Mouse (Mus musculus) frontal cortex, postnatal 25 days (tissue): ENCODE data around the gene Gna11.

Source experiments
- DNase-seq, 2 experiments: peaks; one replicate each; pipeline ENCODE4 v3.0.0; 2022; ENCODE audit warnings: low spot score in 2 of 2

Gene Gna11

DNA sequence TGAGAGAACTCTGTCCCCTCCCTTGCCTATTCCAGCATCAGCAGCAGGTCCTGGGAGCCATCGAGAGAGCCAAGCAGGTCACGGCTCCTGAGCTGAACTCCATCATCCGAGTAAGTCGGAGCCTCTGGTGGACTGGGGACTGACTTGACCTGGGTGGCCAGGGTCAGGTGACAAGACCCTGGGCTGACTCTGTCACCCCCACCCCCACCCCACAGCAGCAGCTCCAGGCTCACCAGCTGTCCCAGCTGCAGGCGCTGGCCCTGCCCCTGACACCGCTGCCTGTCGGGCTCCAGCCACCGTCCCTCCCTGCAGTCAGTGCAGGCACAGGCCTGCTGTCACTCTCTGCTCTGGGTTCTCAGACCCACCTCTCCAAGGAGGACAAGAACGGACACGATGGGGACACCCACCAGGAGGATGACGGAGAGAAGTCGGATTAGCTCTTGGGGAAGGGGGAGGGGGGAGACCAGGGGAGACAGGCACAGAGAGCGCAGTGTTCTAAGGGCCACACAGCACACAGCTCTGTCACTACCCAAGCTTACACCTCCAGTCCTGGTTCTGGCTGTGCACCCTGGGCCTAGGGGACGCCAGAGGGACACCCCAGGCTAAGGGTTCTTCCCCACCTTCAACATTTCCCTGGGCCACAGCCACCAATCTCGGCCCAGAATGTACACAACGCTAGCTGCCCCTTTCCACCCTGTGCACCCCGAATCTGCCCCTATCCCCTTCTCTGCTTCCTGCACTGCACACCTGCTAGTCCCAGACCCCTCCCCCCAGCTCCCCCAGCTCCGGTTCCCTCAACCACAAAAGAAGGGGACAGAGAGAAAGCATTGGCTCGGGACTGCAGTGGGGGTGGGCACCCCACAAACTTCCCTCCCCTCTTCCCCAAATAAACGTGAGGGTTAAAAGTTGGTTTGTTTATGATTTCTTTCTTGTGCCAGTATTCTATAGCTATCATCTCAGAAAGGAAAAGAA, 20.6 kb upstream of the Gna11 start:
- DNase-seq: no peak

DNA sequence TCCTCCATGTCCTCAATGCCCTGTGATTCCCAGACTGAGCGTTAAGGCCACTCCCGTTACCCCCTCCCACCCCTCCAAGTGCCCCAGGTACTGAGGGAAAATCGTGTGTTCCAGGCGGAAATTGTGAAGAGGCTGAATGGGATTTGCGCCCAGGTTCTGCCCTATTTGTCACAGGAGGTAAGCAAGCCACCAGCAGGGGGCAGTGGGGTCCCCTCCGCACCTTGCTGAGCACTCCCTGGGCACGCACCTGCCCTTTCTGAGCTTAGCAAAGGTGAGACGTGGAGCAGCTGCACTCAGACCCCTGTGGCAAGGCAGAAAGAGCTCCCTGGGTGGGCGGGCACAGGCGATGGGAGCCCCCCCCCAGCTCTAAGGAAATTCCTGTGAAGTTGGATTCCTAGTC, 19.7 kb upstream of the Gna11 start:
- DNase-seq: no peak

DNA sequence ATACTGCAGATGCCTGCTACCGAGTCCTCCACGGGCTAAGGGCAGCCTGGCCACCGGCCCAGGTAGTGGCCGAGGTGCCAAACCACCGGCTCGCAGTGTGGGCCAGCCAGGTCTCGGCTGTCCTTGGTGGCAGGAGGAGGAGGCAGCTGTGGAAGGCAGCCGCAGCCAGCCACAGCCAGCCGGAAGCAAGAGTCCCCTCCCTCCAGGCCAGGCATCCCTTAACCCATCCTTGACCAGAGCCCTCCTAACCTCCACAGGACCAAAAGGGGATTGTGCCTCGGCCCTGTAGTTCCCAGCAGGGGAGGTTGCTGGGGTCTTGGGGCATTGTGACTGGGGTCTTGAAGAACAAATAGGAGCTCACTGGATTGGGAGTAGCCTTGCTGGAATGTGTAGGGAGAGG, 19.2 kb upstream of the Gna11 start:
- DNase-seq: no peak

DNA sequence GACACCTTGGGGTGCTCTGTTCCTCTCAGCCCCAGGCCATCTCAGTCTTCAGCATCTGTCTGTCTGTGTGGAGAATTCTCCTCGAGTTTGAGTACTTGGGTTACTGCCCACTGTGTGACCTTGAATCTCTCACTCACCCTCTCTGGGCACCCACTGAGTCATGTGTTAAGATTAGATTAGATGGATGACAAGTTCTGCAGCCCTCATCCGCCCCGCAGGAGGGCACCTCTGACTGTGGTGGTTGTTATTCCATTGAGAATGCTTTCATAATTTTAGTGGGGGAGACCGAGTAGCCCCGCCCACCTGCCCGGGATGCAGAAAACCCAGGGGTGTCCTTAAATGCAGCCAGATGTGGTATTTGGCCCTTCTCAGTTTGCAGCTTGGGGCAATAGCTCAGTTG, 18.5 kb upstream of the Gna11 start:
- no peak for DNase-seq

DNA sequence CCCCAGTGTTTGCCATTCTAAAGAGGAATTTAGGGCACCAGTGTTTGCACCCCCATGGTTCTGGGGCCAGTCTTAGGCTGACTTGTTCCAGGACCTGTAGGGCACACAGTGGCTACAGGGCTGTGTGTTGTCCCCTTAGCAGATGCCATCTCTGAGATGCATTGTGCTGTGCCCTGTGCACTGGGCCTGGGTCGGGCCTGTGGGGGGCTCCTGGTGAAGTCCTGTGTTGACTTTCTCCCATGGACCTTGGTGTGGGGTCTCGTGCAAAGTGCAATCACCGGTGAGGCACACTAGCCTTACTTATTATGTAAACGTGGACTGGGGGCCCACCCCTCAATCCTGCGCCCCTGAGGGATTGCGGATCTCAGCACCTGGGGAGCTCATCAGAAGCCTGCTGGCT, 17.4 kb upstream of the Gna11 start:
- no peak for DNase-seq

DNA sequence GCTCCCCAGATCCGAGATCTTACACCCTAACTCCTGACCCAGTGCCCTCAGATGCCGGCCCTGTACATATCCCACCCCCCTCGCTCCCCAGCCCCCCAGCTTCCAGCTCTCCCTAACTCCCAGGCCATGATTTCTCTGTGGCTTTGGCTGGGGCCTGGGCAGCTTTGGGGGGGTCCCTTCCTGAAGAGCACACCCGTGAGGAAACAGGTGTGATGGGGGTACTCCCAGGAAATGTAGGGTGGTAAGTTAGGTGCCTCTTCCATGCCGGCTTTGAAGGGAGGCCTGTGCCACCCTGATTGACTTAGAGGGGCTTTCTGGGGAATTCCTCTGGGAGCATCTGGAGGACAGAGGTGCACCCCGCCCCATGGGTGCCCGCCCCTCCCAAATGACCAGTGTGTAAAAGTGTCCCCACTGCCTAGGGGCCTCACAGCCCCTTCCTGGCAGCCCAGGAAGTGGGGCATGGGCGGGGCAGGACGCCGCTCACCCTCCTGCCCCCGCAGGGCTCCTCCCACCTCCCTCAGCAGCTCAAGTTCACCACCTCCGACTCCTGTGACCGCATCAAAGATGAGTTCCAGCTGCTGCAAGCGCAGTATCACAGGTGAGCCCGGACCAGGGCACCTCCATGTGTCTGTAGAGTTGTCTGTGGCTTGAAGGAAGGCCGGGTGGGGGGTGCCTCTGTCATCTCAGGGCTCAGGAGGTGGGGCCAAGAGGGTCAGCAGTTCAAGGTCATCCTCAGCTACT, 15.9 kb upstream of the Gna11 start:
- no peak for DNase-seq

DNA sequence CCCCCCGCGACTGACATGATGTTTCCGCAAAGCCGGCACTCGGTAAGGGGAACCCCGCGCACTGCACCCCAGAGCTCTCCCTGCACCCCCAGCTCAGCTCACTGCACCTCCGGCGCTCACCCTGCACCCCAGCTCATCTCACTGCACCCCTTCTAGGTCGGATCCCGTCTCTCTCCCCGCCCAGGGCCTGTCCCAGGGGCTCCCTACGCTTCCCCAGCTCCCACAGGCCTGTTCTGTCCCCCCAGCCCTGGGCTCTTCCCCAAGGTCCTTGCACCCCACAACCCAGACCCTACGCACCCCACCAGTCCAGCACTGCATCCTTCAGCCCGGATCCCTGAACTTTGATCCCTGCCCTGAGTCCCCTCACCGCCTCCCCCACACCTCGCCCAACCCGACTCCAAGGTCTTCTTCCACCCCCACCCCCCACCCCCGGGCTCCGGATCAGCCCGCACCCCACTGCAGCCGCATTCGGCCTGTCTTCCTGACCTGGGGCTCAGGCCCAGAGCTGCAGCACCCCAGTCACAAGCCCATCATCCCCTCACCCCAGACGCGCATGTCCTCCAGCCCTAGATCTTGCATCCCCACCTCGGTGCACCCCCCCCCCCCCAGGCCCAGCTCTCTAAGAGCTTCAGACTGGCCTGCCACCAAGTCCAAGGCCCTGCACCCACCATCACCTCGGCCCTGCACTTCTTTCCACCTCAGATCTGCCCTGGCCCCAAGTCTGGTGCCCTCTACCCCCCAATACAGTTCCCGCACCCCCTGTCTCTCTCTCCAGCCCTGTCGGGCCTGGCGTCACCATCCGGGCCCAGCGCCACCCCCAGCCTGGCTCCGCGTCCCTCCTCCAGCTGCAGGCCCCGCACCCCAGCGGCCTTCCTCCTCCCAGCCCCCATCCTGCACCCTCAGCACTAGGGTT, 14.9 kb upstream of the Gna11 start:
- peak; percentile 49 to 56 for DNase-seq

DNA sequence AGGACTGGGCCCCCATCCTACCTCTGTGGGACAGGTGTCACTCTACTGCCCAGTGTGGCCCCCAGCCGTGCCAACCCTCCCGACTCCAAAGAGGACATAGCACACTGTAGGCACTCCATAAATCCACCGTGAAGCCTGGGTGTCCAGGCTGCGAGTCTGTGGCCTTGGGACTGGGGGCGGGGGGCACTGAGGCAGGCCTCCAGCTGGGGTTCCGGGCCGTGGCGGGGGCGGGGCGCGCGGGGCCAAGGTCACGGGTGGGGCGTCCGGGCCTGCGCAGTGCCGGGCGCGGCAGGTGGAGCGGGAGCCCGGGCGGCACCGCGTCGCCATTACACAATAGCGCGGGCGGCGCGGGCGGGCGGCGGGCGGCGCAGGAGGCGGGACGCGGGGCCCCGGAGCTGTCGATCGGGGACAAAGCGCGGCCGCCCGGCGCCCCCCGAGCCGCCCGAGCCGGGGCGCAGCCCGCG, 14.2 kb upstream of the Gna11 start, which contains the start of gene Aes:
Gene Aes, plus strand, starts transcription at position 326 of the 464 bp plus-strand sequence.
- peak; percentile 50 to 56 for DNase-seq

DNA sequence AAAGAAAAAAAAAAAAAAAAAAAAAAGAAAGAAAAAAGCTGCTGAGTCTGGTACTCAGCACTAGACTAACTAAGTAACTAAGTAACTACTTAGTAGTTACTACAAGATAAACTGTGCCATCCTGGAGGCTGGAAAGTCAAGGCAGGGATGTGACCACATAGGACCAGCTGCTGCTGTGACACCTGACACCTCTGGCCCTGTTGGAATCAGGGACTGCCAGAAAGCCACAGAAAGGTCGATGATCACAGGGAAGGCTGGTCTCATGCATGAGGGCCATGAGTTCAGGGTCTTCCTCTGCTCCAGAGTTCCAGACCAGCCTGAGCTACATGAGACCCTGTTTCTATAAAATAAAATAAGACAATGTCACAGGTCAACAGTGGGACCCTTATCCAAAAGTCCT, 12.5 kb upstream of the Gna11 start:
- no peak for DNase-seq

DNA sequence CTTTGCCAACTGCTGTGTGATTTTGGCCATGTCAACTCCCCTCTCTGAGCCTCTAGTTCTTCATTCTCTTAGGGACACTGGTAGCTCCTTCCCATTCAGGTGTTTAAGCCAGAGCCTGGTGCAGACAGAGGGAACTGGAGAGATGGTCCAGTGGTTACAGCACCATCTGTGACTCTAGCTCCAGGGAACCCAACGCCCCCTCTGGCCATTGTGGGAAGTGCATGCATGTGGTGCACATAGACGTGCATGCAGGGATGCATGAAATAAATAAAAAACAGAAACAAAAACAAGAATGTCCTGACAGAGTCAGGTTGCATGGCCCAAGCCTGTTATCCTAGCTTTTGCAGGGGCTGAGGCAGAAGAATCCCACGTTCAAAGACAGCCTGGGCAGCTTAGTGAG, 11.3 kb upstream of the Gna11 start:
- no peak for DNase-seq

DNA sequence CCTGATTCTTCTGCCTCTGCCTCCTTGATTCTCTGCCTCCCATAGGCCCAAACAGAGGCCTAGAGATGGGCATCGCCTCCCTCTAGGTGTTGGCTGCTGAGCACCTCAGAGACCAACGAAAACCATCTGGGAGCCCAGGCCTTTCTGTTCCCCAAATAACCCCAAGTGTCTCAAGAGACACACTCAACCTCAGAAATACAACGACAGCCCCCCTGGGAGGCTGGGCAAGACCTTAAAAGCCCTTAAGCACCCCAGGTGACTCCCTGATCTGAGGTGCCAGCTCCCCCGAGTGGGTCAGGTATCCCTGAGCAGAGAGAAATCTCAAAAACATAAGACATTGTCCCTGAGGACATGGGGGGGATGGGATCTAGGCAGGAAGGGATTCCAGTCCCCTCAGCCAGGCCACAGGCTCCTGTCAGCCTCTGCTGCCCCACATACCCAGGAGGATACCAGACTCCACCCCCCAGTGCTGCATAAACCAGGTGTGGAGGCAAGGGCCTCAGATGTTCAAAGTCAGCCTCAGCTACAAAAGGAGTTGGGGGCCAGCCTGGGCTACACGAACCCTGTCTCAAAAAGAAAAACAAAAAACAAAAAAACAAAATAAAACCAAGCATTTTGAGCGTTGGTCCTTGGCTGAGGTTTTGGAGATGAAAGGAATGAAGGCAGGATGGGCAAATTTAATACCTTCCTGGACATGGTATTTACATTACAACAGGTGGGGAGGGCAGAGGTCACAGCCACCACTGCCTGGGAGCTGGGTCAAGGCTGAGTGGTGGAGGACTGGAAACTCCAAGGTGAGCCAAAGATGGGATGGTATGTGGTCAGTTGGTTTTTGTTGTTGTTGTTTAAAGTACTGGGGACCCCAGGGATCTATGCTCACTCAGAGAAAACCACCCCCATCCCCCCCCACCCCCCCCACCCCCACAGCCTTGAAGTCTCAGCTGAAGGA, 9.1 kb upstream of the Gna11 start:
- DNase-seq: no peak

DNA sequence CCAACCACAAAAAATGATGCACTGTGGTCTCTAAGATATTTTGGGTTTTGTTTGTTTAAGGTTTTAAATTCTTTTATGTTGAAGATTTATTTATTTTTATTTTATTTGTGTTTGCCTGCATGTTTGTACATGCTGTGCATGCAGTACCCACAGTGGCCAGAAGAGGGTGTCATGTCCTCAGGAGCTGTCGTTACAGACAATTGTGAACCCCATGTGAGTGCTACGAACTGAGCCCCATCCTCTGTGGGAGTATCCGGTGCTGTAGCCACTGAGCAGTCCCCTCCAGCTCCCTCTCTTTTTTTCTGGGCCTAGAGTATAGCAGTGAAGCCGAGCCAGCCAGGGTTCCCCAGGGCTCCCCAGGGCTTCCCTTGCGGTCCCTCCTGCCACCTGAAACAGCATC, 8.2 kb upstream of the Gna11 start:
- DNase-seq: no peak

DNA sequence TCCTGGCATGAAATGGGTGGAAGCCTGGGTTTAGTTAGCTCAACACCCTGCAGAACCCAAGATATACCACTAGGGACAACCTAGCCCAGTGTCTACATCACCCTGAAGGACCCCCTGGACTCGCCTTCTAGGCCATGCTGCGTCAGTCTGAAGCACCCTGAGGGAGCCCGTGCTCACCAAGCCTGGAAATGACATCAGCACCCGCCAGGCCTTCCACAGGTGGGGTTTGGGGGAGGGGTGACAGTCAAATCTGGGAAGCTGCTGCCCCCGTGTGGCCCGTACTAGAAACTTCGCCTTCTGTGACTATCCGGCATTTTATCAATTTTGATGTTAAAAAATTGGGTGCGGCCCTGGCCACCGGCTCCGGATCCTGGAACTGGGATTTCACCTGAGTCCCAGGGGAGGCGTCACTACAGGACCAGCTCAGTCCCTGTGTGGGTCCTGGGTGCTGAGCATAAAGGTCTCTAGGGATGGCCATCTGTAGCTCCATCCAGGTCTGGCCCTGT, 6.7 kb upstream of the Gna11 start:
- peak; percentile 59 to 68 for DNase-seq

DNA sequence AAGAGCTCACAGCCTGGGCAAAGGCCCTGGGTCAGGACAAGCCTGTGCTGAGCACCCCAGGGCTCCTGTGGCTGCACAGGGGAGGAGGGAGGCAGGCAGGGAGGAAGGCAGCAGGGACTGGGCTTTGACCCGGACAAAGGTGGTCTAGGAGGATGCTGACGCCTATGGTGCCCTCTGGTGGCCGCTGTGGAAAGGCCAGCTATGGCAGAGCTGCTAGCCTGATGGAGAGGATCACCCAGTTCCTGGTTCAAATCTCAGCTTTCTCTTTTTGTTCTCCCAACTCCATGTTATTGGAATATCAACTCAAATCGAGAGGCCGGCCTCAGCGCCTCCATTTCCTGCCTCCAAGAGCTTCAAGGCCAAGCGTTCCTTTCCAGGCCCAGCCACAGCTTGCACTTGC, 5.3 kb upstream of the Gna11 start:
- DNase-seq: no peak

DNA sequence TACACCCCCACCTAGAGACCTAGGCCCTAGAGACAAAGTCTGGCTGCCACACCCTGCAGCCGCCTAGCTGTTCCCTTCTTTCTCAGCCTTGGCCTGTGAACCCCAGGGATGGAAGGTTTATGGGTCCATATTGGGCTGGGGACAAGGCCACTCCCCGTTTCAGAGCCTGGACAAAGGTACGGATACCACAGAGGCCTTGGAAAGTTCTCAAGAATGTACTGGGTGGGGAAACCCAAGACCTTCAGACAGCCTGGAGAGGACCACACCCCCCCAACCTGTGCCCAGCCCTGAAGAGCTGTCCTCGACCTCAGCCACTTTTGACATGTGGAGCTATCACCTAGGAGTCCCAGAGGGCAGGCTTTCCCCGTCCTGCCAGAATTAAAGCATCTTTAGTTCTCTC, 4.0 kb upstream of the Gna11 start:
- no peak for DNase-seq

DNA sequence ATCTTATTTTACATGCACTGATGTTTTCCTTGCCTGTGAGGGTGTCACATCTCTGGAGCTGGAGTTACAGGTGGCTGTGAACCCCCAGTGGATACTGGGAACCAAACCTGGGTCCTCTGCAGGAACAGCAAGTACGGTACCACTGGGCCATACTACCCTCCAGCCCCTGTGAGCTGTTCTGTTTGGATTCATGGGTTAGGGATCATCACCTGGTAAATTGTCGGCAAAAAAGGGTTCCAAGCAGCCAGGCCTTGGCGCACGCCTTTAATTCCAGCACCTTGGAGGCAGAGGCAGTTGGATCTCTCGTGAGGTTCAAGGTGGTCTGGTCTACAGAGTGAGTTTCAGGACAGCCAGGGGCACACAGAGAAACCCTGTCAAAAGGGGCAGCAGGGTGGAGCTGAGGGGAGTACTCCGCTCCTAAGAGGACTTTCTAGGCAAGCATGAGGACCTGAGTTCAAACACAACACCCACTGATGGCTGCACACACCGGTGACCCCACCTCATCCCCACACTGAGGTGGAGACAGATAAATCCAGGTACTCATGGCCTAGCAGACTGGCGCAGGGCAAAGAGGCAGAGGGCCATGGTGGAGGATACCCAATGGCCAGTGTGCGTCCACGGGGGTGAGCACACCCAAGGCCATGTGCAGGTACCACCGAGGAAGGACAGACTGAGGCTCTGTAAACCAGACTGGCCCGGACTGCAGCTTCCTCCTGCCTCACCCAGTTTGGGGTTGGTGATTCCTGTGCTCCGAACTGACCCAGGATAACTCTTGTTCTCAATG, 2.0 kb upstream of the Gna11 start:
- DNase-seq: no peak

DNA sequence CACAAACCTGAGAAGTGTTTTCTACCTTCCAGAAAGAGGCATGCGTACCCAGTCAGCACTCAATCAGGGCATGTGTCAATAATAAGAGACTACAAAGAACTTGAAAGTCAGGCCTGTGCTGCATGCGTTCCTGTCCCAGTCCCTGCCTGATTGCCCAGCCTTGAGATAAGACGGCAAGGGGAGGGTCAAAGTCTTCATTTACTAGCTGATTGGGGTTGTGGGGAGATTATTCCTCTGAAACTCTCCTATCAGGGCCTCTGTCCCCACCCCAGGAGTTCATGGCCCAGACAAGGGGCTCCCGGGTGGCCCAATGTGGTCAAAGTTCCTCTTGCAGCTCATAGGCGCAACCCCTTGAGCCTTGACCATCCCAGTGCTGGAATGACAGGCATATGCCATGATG, 1.3 kb upstream of the Gna11 start:
- DNase-seq: no peak

DNA sequence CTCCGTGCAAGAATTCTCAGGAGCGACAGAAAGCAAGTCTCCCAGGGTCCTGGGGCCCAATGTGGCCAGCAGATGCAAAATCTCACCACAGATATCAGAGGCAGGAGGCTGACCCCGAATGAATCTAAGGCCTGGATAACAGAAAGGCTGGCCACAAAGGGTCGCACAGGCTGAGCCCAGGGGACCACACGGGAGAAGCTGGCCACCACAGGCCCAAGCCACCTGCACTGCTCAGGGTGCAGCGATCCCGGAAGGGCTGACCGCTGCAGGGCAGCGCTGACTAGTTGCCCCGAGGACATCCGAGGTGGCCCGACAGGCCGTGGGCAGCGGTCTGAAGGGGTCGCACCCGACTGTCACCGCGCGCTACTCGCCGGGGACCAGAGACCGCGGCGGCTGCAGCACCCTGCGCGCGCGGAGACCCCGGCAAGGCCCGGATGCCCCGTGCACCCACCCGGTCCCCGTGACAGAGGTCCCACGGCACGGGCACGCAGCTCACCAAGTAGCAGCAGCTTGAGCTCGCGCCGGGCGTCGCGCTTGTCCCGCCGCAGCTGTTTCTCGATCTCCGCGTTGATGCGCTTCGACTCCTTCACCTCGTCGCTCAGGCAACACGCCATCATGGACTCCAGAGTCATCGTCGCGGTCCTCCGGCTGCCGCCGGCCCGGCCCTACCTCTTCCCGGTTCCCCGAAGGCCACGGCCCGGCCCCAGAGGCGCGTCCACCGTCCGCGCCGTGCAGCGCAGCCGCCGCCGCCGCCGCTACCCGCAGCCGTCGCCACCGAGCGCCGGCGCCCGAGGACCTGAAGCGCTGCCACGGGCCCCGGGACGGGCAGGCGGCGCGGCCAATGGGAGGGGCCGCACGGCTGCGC, 462 bp downstream of the Gna11 start:
- DNase-seq: no peak

DNA sequence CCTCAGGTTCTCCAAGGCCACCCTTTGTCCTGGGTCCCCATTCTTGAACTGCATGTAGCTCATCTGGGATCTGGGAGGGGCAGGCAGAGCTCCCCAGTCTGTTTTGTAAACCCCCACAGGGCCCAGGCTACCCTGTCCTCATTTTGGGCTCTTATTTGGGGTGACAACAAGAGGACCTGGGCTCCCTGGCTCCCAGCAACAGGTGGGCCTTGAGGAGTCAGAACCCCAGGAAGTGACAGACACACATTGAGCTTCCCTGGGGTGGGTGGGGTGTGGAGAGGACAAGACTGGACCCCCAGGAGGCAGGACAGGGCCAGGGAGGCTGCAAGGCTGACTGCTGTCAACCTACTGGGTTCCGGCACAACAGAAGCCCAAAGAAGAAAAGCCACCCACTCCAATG, 1.4 kb downstream of the Gna11 start:
- no peak for DNase-seq
